ENCODE assay signal across 26 mouse cellular contexts in the genomic region with DNA sequence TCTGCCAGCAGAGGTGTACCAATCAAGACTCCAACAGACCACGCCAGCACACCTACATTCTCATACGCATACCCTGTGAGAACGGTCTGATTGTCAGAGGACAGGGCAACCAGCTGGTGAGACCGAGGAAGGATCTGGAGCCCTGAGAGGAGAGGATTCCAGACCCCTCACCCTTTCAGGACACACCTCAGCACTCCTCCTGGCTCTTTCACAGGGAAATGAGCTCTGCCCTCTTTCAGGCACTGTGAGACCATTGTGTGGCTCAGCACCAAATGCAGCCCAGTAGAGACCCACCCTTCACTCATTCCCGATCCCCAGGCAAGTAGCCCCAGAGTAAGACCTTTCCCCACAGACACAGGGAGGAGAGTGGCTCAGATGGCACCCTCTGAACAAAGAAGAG.
DNase-seq lines count a peak whose midpoint lies in the region; ATAC-seq and TF ChIP-seq lines count a peak whose summit lies in the region.
"Had no signal": no experiment of that assay in that cellular context is flagged by ENCODE, and none has a peak within 500 bp of the region (broad histone marks: within the 10 kb centered on the region; RNA-seq: fewer than 3 reads in every experiment).

No protein-coding gene starts in this region.

- no peak for TF ChIP-seq CTCF in hindbrain, postnatal 0 days (IDR thresholded peaks at IDR 0.05; ENCODE audit: low read depth)
- TF ChIP-seq CTCF in ES-Bruce4 (IDR thresholded peaks at IDR 0.05; ENCODE audit: low read depth, low read length): no peak

- 89% methylated on average over 5 of the region's 5 CpGs for WGBS in hindbrain, embryonic 10.5 days
- WGBS in hindbrain, postnatal 0 days: 91% methylated on average over 5 of the region's 5 CpGs
- 89% methylated on average over 5 of the region's 5 CpGs for WGBS in heart, embryonic 10.5 days

- peaks cover 43% of the 10 kb centered on the region for H3K27me3 ChIP-seq in hindbrain, embryonic 10.5 days (ENCODE audit: insufficient read depth, poor library complexity, severe bottlenecking)
- H3K27me3 ChIP-seq in hindbrain, postnatal 0 days (ENCODE audit: insufficient read depth, low read length): no peaks in the 10 kb centered on the region
- no peaks in the 10 kb centered on the region for H3K27me3 ChIP-seq in ES-Bruce4 (ENCODE audit: control insufficient read depth, insufficient read depth, low read length, poor library complexity, severe bottlenecking)
- peaks cover 4% of the 10 kb centered on the region for H3K27me3 ChIP-seq in heart, embryonic 10.5 days (ENCODE audit: insufficient read depth, poor library complexity, severe bottlenecking)
- H3K27me3 ChIP-seq: CH12.LX; embryonic facial prominence, embryonic 12.5 days; embryonic facial prominence, embryonic 15.5 days; forebrain, embryonic 12.5 days had no signal

- H3K4me2 ChIP-seq in hindbrain, postnatal 0 days (ENCODE audit: low read depth, low read length): no peak overlapping the region
- H3K4me2 ChIP-seq: embryonic facial prominence, embryonic 12.5 days; embryonic facial prominence, embryonic 15.5 days; forebrain, embryonic 12.5 days; heart, embryonic 11.5 days; hindbrain, embryonic 13.5 days had no signal

- no peak overlapping the region for H3K9ac ChIP-seq in hindbrain, postnatal 0 days (replicated peaks; ENCODE audit: low read length)
- H3K9ac ChIP-seq in ES-Bruce4 (ENCODE audit: low read depth, poor library complexity, severe bottlenecking): no peak overlapping the region
- H3K9ac ChIP-seq: embryonic facial prominence, embryonic 12.5 days; embryonic facial prominence, embryonic 15.5 days; forebrain, embryonic 12.5 days; hindbrain, embryonic 13.5 days had no signal

- ATAC-seq in hindbrain, postnatal 0 days: no peak
- no peak for ATAC-seq in megakaryocyte-erythroid progenitor cell, adult 5-6 weeks (replicated peaks; ENCODE audit: low FRiP score, low TSS enrichment, poor library complexity, severe bottlenecking)
- ATAC-seq: forebrain, embryonic 16.5 days; hindbrain, embryonic 16.5 days; inflammation-experienced regulatory T-cells, adult 6 months; intestine, embryonic 16.5 days had no signal

- H3K9me3 ChIP-seq in hindbrain, embryonic 10.5 days: no peaks in the 10 kb centered on the region
- no peaks in the 10 kb centered on the region for H3K9me3 ChIP-seq in hindbrain, postnatal 0 days (ENCODE audit: low read length)
- H3K9me3 ChIP-seq in ES-Bruce4 (replicated peaks; ENCODE audit: control insufficient read depth, insufficient read depth, low read length, poor library complexity, severe bottlenecking): no peaks in the 10 kb centered on the region
- no peaks in the 10 kb centered on the region for H3K9me3 ChIP-seq in heart, embryonic 10.5 days
- H3K9me3 ChIP-seq: embryonic facial prominence, embryonic 12.5 days; embryonic facial prominence, embryonic 15.5 days; forebrain, embryonic 12.5 days; hindbrain, embryonic 13.5 days had no signal

- no peak overlapping the region for H3K4me3 ChIP-seq in hindbrain, embryonic 10.5 days
- no peak overlapping the region for H3K4me3 ChIP-seq in hindbrain, postnatal 0 days (ENCODE audit: low read length)
- no peak overlapping the region for H3K4me3 ChIP-seq in ES-Bruce4 (ENCODE audit: low read depth, low read length)
- H3K4me3 ChIP-seq in heart, embryonic 10.5 days: no peak overlapping the region
- H3K4me3 ChIP-seq: embryonic facial prominence, embryonic 12.5 days; embryonic facial prominence, embryonic 15.5 days; forebrain, embryonic 12.5 days; heart, adult 2 months; hindbrain, embryonic 13.5 days had no signal

- peaks cover 22% of the 10 kb centered on the region for H3K4me1 ChIP-seq in hindbrain, embryonic 10.5 days (replicated peaks)
- H3K4me1 ChIP-seq in hindbrain, postnatal 0 days (ENCODE audit: insufficient read depth, low read length): no peaks in the 10 kb centered on the region
- peaks cover 10% of the 10 kb centered on the region for H3K4me1 ChIP-seq in ES-Bruce4 (ENCODE audit: control insufficient read depth, insufficient read depth, low read length)
- H3K4me1 ChIP-seq in heart, embryonic 10.5 days: 0 out of 2 replicates have a peak, but pooled peaks cover 5% of the 10 kb centered on the region

- TF ChIP-seq EP300 in ES-Bruce4 (IDR thresholded peaks at IDR 0.05; ENCODE audit: insufficient read depth, low read depth, low read length): peak; percentile 82

- H3K36me3 ChIP-seq in hindbrain, embryonic 10.5 days: peaks cover 65% of the 10 kb centered on the region
- no peaks in the 10 kb centered on the region for H3K36me3 ChIP-seq in hindbrain, postnatal 0 days (ENCODE audit: insufficient read depth, low read length)
- no peaks in the 10 kb centered on the region; the same call in 1 of the 2 replicates for H3K36me3 ChIP-seq in ES-Bruce4 (ENCODE audit: control insufficient read depth, insufficient read depth, low read length, poor library complexity, severe bottlenecking)
- H3K36me3 ChIP-seq in heart, embryonic 10.5 days: peaks cover 3% of the 10 kb centered on the region; the same call in 1 of the 2 replicates
- H3K36me3 ChIP-seq: embryonic facial prominence, embryonic 12.5 days; embryonic facial prominence, embryonic 15.5 days; forebrain, embryonic 12.5 days; hindbrain, embryonic 13.5 days had no signal

- no peak for TF ChIP-seq POLR2A in ES-Bruce4 (IDR thresholded peaks at IDR 0.05; ENCODE audit: insufficient read depth, low read length)

- DNase-seq in hindbrain, embryonic 10.5 days (ENCODE audit: low spot score): no peak
- no peak for DNase-seq in hindbrain, postnatal 0 days (ENCODE audit: low spot score)
- DNase-seq in R1 (ENCODE audit: low read depth, low spot score): peak; percentile 74
- DNase-seq in heart, embryonic 10.5 days (ENCODE audit: low spot score): no peak
- DNase-seq: adrenal gland, postnatal 10 days; adrenal gland, postnatal 36 days; B cell, adult 2 months; cerebellum, adult 18-20 months; cerebellum, adult 9-11 months; cerebellum, postnatal 25 days; gastrocnemius, postnatal 10 days; gastrocnemius, postnatal 36 days; heart, adult 2 months; kidney, adult 18-20 months had no signal

- H3K27ac ChIP-seq in hindbrain, embryonic 10.5 days: peak overlapping the region; percentile 35; the same call in 1 of the 2 replicates
- no peak overlapping the region for H3K27ac ChIP-seq in hindbrain, postnatal 0 days
- H3K27ac ChIP-seq in ES-Bruce4 (ENCODE audit: insufficient read depth, low read length): peak overlapping the region; percentile 47; the same call in 1 of the 2 replicates
- H3K27ac ChIP-seq in heart, embryonic 10.5 days: no peak overlapping the region
- H3K27ac ChIP-seq: embryonic facial prominence, embryonic 12.5 days; embryonic facial prominence, embryonic 15.5 days; forebrain, embryonic 12.5 days; heart, adult 2 months; hindbrain, embryonic 13.5 days had no signal

Comparison
In these comparisons a context has a peak if more than half of its experiments do, and no peak if none do; other contexts are left out.
1. H3K27ac ChIP-seq: peak in hindbrain, embryonic 10.5 days (single experiment) and ES-Bruce4 (single experiment); none in hindbrain, postnatal 0 days (single experiment) and heart, embryonic 10.5 days (single experiment).